Mouse (Mus musculus) CD4-positive helper T cell, adult 2 months (primary cell): ENCODE data around the gene Ptgs1.
A peak's percentile ranks its signal among the peaks of the same experiment; 100 is the strongest.

ENCODE experiments used
- DNase-seq: peaks from one replicate; pipeline ENCODE4 v3.0.0-alpha.2; 2012; ENCODE audit warnings: low read depth, missing footprints, low spot score

Gene Ptgs1

GRCm38 (mm10) chr2:36244705-36245104 lies 14.5 kb downstream of the Ptgs1 start:
- DNase-seq: no peak

DNA sequence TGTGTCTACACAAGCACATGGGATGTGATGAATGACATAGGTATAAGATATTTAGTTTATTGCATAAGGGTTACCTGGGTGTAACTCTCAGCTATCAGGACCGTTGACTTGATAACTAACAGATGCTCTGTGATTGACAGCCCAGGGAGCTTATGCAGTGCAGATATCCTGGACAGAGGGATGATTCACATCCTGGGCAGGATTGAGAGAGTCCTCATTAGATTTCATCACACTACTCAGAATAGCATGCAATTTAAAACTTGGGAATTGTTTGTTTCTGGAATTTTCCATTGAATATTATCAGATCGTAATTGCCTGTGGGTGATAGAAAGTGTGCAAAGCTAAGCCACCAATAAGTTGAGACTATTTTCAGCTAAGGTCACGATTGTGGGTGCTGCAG lies 17.7 kb downstream of the Ptgs1 start:
- no peak for DNase-seq

DNA sequence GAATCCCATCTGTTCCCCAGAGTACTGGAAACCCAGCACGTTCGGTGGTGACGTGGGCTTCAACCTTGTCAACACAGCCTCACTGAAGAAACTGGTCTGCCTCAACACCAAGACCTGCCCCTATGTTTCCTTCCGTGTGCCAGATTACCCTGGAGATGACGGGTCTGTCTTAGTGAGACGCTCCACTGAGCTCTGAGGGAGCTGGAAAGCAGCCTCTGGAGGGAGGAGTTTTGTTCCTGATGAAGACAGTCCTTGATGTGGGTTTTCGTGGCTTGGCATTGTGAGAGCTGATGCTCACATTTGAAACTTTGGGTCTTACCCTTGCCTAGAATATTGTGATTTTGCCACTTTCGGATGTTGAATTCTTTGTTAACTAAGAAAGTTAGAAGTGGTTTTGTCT lies 20.9 kb downstream of the Ptgs1 start:
- no peak for DNase-seq

DNA sequence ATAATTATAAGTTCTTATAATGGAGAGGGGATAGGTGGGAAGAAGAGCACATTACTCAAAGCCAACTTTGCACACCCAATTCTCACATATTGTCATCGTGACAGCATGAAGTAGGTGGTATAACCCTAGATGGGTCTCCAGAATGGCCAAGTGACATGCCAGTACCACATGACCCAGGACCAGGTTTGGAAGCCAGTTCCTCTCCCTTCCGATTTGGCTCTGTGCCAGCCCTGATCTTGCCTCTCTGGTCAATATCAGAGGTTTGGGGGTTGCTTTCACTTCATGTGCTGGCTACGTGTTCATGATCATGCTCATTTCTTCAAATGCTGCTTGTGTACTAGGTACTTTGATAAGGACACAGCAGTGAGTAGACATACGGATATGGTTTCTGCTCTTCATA lies 22.3 kb downstream of the Ptgs1 start:
- no peak for DNase-seq

GRCm38 (mm10) chr2:36254445-36254844 lies 24.2 kb downstream of the Ptgs1 start:
- no peak for DNase-seq

GRCm38 (mm10) chr2:36256931-36257330 lies 26.7 kb downstream of the Ptgs1 start:
- no peak for DNase-seq

GRCm38 (mm10) chr2:36259382-36259781 lies 29.2 kb downstream of the Ptgs1 start:
- DNase-seq: no peak

- DNase-seq: no peak
These were observed 29.7 kb downstream of the Ptgs1 start for GRCm38 (mm10) chr2:36259798-36260540.

- no peak for DNase-seq
These were observed 31.8 kb downstream of the Ptgs1 start for GRCm38 (mm10) chr2:36262025-36262424.

GRCm38 (mm10) chr2:36269458-36269857 lies 39.2 kb downstream of the Ptgs1 start:
- DNase-seq: no peak

DNA sequence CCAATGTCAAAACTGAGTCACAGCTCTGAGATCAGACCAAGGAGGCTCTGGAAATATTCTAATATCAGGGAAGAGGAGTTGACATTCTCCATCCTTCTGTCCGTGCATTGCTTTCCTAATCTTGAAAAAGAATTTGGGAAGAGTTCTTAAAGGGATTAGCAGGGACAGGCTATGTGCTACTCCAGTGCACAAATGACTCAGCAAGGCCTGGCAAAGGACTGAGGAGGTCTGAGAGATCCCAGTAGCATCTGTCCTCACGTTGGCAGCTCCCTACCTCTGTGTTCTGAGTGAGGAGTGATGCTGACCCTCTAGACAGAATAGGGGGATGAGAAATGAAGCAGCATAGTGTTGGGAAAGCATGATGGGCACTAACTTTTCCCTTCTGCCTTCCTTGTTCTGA lies 40.0 kb downstream of the Ptgs1 start:
- no peak for DNase-seq

DNA sequence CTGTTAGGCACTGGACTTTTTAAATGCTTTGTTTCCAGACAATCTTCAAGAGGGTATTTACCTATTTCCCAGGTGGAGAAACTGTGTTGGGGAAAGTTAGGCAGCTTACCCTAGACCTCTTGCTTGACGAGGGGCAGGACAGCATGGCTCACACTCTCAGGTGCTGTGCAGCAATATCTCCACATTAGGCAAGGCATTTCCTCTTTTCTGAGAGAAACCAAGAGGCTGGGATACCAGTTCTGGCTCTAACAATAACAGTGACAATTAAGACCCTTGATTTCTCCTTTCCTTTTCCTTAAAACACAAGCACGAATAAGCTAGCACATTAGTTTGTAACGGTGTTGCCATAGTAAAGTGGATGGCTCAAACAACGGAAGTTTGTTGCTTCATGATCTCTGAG lies 40.9 kb downstream of the Ptgs1 start:
- DNase-seq: no peak

- no peak for DNase-seq
These were observed 42.2 kb downstream of the Ptgs1 start for GRCm38 (mm10) chr2:36272288-36272950.

GRCm38 (mm10) chr2:36276454-36276853 lies 46.2 kb downstream of the Ptgs1 start:
- DNase-seq: peak; percentile 23

DNA sequence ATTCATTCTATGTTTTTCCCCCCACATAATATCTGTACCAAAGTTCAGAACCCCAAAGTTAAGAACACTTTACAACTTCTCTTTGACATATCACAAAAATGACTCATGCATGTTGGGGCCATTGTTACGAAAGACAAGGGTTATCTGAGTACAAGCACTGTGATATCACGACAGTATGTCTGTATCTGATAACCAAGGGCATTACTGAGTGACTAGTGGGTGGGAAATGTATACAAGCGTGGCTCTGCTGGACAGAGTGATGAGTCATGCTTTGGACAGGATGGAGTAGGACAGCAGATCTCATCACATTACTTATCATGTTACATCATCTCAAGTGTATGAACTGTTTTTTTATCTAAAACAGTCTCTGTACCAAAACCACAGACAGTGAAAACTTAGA lies 48.5 kb downstream of the Ptgs1 start:
- DNase-seq: no peak

DNA sequence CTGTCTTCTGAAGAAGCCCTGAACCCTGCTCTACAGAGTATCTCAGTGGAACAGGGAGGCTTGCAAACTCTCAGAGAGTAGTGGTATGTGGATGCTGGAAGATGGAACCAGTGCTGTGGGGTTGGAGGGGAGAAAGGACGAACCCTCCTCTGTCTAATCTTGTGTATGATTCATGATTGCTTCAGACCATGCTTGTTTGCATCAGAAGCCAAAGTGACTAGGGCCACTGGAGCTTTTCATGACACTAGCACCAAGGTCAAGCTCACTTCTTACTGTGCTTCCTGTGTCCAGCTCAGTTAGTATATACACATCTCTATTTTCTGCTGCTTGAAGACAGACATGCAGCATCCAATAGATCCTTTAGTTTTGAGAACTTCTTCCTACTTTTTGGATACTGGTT lies 50.9 kb downstream of the Ptgs1 start:
- no peak for DNase-seq

DNA sequence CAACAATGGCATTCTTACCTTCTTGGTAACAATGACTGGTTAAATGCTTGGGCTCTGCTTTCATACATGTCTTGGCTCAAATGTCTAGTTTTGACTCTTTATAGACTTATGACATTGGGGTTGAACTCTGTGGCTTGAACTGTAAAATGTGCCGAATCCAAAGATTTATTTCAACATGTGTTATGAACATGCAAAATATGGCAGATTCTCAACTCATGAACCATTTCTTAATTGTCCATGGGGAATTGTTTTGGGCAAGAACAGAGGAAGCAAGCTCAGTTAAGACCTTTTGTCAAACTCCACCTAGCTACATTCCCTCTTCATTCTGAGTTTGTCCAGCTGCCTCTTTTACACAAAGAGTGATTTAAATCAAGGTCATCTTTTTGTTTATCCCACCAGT lies 52.1 kb downstream of the Ptgs1 start:
- no peak for DNase-seq
